Mouse (Mus musculus): ENCODE data around the gene Rpn2.

Rpn2 gene

GRCm38 (mm10) chr2:157310963-157311637 is 32.3 kb downstream of the Rpn2 start:
- DNase-seq: no peak

GRCm38 (mm10) chr2:157313718-157314117 is 34.9 kb downstream of the Rpn2 start:
- no peak for DNase-seq

- peak; percentile 12 for DNase-seq
These were observed 35.5 kb downstream of the Rpn2 start for GRCm38 (mm10) chr2:157314310-157314709.

DNA sequence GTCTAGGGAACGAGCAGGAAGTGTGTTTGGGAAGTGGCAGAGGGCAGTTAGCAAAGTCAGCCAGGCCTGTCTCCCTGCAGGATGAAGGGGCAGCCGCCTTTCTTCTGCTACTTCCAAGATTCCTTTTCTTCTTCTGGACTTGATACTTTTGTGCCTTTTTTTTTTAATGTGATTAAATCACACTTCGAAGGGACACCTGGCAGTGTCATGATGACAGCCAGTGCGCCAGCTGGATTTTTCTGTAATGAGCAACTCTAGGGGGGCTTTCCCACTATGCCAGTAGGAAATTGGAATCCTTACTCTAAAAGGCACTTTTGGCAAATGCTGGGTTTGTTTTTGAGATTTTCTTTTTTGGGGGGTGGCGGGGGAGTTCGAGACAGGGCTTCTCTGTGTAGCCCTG is 36.7 kb downstream of the Rpn2 start:
- DNase-seq: no peak

- no peak for DNase-seq
These were observed 37.6 kb downstream of the Rpn2 start for GRCm38 (mm10) chr2:157316358-157316933.

GRCm38 (mm10) chr2:157317220-157317619 is 38.4 kb downstream of the Rpn2 start:
- no peak for DNase-seq

- no peak for DNase-seq
These were observed 41.3 kb downstream of the Rpn2 start for GRCm38 (mm10) chr2:157320135-157320534.

- peak; percentile 20 for DNase-seq
These were observed 42.1 kb downstream of the Rpn2 start for GRCm38 (mm10) chr2:157320886-157321285.

DNA sequence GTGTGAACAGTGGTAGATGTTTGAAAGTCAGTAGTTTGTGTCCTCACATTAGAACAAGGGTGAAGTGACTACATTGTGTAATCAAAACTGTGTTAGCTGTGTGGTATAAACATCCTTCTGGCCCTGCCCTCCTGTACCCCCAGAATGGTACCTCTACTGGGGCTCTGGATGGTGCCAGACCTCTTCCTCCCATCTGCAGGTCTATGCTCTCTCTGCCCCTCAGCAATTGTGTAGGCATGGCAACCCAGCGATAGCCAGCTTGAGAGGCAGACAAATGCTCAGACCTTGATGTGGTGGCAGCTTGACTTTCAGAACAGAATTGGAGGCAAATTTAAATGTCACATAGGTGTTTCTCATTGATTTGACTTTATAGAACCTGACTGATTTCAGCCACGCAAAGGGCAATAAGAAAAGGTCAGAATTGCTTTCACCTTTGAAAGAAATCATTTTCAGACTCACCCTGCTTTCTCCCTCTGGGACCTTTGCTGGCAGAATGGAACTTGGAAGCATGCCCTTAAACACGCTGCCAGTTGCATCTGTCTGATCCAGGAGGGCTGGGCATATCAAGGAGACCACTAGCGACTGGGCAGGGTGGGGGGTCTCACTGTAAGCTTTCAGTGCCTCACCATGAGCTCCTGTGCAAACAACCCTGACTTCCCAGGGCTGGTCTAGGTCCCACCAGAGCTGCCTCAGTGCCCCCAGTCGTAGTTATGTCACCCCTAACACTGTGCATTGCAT is 43.4 kb downstream of the Rpn2 start:
- no peak for DNase-seq

DNA sequence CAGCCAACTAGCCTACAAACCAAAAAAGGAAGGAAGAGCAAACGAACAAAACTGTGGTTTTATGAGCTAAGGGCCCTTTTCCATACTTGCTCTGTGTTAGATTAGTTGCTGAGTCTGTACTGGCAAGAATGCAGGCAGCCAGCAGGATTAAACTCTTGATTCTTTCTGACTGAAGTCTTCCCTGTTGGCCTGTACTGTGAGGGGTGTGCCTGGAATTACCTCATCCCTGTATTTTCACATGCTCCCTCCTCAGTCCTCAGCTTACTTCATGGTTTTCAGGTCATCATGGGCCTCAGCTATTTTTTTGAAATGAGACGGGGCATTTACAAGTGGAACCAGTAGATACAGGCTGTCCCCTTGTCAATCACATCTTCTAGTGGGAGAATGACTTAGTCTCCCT is 46.4 kb downstream of the Rpn2 start:
- DNase-seq: no peak

DNA sequence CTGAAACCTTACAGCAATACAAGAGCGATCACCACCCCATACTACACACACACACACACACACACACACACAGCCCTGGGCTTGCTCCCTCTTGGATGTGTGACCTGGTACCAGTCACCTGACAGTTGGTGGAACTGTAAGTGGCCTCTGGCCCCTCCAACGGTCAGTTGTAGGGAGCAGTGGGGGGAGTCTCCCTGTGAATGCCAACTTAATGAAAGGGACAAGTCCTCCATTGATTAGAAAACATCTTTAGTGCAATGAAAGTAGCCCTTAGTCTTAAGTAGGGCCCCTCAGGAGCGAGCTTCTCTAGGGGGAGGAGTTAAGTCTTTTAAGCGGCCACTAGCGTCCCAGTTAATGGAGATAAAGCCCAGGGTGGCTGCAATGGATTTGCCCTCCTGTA is 49.3 kb downstream of the Rpn2 start:
- DNase-seq: no peak

- DNase-seq: no peak
These were observed 49.8 kb downstream of the Rpn2 start for GRCm38 (mm10) chr2:157328570-157328969.

GRCm38 (mm10) chr2:157332059-157332458 is 53.2 kb downstream of the Rpn2 start:
- no peak for DNase-seq

DNA sequence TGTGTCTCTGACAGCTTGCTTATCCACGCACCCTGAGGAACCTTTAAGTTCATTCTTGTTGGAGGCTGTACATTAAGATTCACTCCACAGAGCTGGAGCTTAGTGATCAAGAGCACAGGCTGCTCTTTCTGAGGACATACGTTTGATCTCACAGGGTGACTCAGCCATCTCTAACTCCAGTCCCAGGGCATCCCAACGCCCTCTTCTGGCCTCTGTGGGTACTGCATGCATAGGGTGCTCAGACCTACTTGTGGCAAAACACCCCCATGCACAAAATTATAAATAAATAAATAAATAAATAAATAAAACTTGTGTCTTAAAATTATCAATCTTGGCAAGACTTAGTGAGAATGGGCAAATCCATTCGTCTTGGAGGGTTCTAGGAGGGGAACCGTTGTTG is 59.8 kb downstream of the Rpn2 start:
- peak; percentile 67 for DNase-seq

- DNase-seq: no peak
These were observed 60.7 kb downstream of the Rpn2 start for GRCm38 (mm10) chr2:157339532-157339931.

DNA sequence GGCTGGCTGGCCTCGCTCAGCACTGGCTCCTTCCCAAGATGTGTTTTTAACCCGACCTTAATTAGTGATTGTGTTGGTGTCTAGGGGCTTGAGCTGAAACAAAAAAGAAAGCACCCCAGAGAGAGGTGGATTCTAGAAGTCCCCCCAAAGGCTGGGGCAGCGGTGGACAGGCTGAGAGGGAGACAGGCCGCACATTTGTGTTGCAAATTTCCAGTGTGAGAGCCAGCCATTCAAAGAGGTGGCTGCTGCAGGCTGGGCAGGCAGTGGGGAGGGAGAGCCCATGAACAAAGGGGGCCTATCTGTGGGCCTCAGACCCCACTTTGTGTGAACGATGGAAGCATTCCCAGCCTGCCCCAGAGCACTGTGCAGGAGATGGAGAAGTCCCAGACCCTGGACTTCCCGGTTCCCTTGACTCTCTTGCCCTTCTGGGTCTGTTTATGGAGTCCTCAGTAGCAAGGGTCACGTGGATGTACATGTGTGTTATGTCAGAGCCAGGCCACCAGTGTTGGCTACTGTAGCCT is 61.5 kb downstream of the Rpn2 start:
- no peak for DNase-seq

DNA sequence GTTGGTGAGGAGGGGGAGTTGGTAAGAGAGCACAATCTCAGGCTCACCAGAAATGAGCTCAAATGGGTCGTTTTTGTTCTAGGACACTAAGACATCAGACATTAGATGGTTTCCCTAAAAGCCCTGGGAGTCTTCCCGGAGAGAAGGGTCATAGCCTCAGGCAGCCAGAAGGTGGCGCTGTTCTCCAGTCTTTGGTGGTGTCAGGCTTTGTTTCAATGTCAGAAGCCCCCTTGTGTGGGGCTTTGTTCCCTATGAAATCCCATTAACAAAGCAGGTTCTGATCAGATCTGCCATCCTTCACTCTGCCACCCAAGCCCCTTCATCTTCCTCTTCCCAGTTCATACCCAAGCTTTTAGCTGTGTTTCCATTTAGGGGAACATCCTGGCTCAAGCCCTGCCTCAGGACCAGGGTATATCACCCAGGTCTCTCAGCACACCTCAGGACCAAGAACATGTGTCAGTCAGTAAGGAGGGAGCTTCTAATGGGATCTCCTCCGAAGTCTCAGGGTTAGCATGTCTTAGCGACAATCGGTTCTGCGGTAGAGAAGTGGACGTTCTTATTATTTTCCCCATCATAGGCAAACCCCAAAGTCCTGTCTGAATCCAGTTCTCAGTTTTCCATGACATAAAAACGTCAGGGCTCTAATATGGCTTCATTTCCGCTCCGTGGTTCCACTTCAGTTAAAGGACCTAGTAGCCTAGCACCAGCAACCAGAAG is 62.9 kb downstream of the Rpn2 start:
- peak; percentile 68 for DNase-seq

- no peak for DNase-seq
These were observed 63.6 kb downstream of the Rpn2 start for GRCm38 (mm10) chr2:157342328-157342926.

GRCm38 (mm10) chr2:157343337-157343736 is 64.5 kb downstream of the Rpn2 start:
- no peak for DNase-seq

DNA sequence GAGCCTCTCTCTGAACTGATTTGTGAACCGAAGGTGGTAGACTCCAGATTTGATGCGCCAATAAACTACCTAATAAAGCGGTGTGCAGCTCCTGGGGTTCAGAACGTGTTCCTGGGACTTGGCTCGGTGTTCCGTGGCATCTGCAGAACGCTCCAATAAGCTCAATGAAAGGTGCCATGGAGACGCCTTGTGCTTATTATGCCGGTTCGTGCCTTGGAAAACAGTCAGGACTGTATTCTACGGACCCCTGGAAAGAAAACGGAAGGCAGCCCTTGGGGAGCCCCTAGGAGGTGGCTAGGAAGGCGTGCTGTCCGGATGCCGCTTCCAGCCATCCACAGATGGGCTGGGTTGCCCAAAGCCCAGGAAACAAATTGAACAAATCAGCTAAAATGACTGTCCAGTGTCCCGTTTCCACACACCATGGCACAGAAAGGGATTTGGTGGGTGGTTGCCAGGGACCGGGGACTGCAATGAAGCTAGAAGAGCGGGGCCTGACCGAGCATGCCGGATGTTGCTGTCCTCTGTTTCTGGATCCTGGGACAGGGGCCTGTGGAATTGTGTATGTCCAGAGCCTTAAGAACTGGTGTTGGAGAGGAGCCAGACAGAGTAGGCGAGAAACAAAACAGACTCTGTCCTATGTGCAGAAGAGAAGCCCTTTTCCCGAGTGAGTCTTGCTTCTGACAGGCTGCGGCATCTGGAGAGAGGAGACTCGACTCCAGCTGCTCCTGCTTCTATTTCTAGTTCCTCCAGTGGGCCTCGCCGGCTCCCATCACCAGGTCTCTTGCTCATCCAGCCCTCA is 68.7 kb downstream of the Rpn2 start, which contains the start of gene Ghrh:
Ghrh (minus strand) TSS at position 146 of the 799 bp plus-strand sequence.
- no peak for DNase-seq

DNA sequence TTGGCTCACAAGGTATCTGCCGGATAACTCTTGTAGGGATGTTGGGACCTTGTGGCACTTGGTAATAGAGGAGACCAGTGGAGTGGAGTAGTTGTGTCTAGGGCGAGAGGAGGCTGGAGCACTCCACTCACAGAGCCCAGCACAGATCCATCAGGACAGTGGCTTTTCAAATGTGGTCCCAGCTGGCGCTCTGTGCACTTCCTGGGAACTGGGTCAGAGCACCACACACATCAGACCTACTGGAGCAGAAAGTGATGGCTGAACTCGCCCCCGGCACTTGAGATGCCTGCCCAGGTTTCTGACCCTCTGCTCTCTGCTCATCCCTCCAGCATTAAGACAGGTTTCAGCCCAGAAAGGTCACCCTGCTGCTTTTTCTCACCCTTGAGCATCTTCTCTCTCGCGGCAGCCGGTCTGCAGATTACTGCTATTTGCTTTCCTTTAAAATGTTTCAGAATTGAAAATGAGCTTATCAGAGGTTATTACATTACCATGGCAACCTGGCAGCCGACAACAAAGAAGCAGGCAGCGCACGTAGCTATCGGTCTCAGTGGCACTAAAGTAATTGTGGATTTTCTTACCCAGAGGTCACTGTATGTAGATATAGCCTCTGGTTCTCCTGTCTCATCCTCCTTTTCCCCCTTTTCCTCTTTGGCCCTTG is 70.4 kb downstream of the Rpn2 start:
- DNase-seq: no peak
